Mouse (Mus musculus): ENCODE measurements around the gene Wwp2. TPM values are rescaled to one million over a fixed set of nuclear protein-coding genes. Genes with fewer than 3 reads are reported as not detected.

The Wwp2 gene
- polyA plus RNA-seq, 1 experiment from 2014 or later, result 44.8 TPM

- H3K4me3 ChIP-seq (ENCODE audit: low read length), result peak within 1 kb of the TSS; percentile 82
- under 1% methylated on average over 50 of the region's 50 CpGs for WGBS
- peak; percentile 100 for ATAC-seq (ENCODE audit: low FRiP score, low TSS enrichment)
- H3K27me3 ChIP-seq (ENCODE audit: insufficient read depth, low read length), result no peaks in the 10 kb centered on the region
- H3K9ac ChIP-seq (replicated peaks; ENCODE audit: low read length), result peak within 1 kb of the TSS; percentile 82
- H3K4me1 ChIP-seq (ENCODE audit: insufficient read depth, low read length), result peaks cover 13% of the 10 kb centered on the region
- peak within 1 kb of the TSS; percentile 69 for H3K4me2 ChIP-seq (replicated peaks; ENCODE audit: low read depth, low read length)
- H3K36me3 ChIP-seq (ENCODE audit: insufficient read depth, low read length), result peaks cover 23% of the 10 kb centered on the region
- no peaks in the 10 kb centered on the region for H3K9me3 ChIP-seq (ENCODE audit: low read length)
- H3K27ac ChIP-seq (ENCODE audit: low read length), result no peak within 1 kb of the TSS
Measured at GRCm38 (mm10) chr8:107424597-107425229, 11.5 kb upstream of the Wwp2 start, which contains the start of gene Nob1. Nob1 (minus strand) TSS chr8:107425051.

GRCm38 (mm10) chr8:107425230-107425597 is 11.0 kb upstream of the Wwp2 start:
- WGBS, result 47% methylated on average over 8 of the region's 8 CpGs
- peak overlapping the region; percentile 69 for H3K4me2 ChIP-seq (replicated peaks; ENCODE audit: low read depth, low read length)
- H3K9me3 ChIP-seq (ENCODE audit: low read length), result no peaks in the 10 kb centered on the region
- peaks cover 19% of the 10 kb centered on the region for H3K36me3 ChIP-seq (ENCODE audit: insufficient read depth, low read length)
- H3K9ac ChIP-seq (replicated peaks; ENCODE audit: low read length), result no peak overlapping the region
- peaks cover 13% of the 10 kb centered on the region for H3K4me1 ChIP-seq (ENCODE audit: insufficient read depth, low read length)
- peak overlapping the region; percentile 82 for H3K4me3 ChIP-seq (ENCODE audit: low read length)
- ATAC-seq (ENCODE audit: low FRiP score, low TSS enrichment), result no peak
- no peaks in the 10 kb centered on the region for H3K27me3 ChIP-seq (ENCODE audit: insufficient read depth, low read length)
- no peak overlapping the region for H3K27ac ChIP-seq (ENCODE audit: low read length)

GRCm38 (mm10) chr8:107430821-107431220 is 5.3 kb upstream of the Wwp2 start:
- H3K4me2 ChIP-seq (replicated peaks; ENCODE audit: low read depth, low read length), result no peak overlapping the region
- no peak overlapping the region for H3K27ac ChIP-seq (ENCODE audit: low read length)
- WGBS, result 65% methylated on average over 8 of the region's 8 CpGs
- H3K9ac ChIP-seq (replicated peaks; ENCODE audit: low read length), result no peak overlapping the region
- no peaks in the 10 kb centered on the region for H3K9me3 ChIP-seq (ENCODE audit: low read length)
- H3K27me3 ChIP-seq (ENCODE audit: insufficient read depth, low read length), result no peaks in the 10 kb centered on the region
- no peak for ATAC-seq (ENCODE audit: low FRiP score, low TSS enrichment)
- H3K4me1 ChIP-seq (ENCODE audit: insufficient read depth, low read length), result peaks cover 5% of the 10 kb centered on the region; the same call in 1 of the 2 replicates
- H3K36me3 ChIP-seq (ENCODE audit: insufficient read depth, low read length), result no peaks in the 10 kb centered on the region
- H3K4me3 ChIP-seq (ENCODE audit: low read length), result no peak overlapping the region

- H3K9ac ChIP-seq (replicated peaks; ENCODE audit: low read length), result peak overlapping the region; percentile 90
- H3K27me3 ChIP-seq (ENCODE audit: insufficient read depth, low read length), result no peaks in the 10 kb centered on the region
- H3K27ac ChIP-seq (ENCODE audit: low read length), result peak overlapping the region; percentile 91
- H3K9me3 ChIP-seq (ENCODE audit: low read length), result no peaks in the 10 kb centered on the region
- H3K36me3 ChIP-seq (ENCODE audit: insufficient read depth, low read length), result no peaks in the 10 kb centered on the region
- 0 out of 2 replicates have a peak, but pooled peaks have one; percentile 0 for ATAC-seq (ENCODE audit: low FRiP score, low TSS enrichment)
- H3K4me3 ChIP-seq (ENCODE audit: low read length), result peak overlapping the region; percentile 87
- peaks cover 18% of the 10 kb centered on the region; the same call in 1 of the 2 replicates for H3K4me1 ChIP-seq (ENCODE audit: insufficient read depth, low read length)
- H3K4me2 ChIP-seq (replicated peaks; ENCODE audit: low read depth, low read length), result peak overlapping the region; percentile 68
- 32% methylated on average over 11 of the region's 11 CpGs for WGBS
Measured at GRCm38 (mm10) chr8:107435421-107435961, 674 bp upstream of the Wwp2 start.

GRCm38 (mm10) chr8:107436841-107437421 is 766 bp downstream of the Wwp2 start:
- peaks cover 18% of the 10 kb centered on the region; the same call in 1 of the 2 replicates for H3K4me1 ChIP-seq (ENCODE audit: insufficient read depth, low read length)
- H3K9ac ChIP-seq (replicated peaks; ENCODE audit: low read length), result peak overlapping the region; percentile 90
- peak overlapping the region; percentile 91 for H3K27ac ChIP-seq (ENCODE audit: low read length)
- H3K9me3 ChIP-seq (ENCODE audit: low read length), result no peaks in the 10 kb centered on the region
- peak overlapping the region; percentile 68 for H3K4me2 ChIP-seq (replicated peaks; ENCODE audit: low read depth, low read length)
- no peaks in the 10 kb centered on the region for H3K36me3 ChIP-seq (ENCODE audit: insufficient read depth, low read length)
- no peaks in the 10 kb centered on the region for H3K27me3 ChIP-seq (ENCODE audit: insufficient read depth, low read length)
- WGBS, result 6% methylated on average over 16 of the region's 16 CpGs
- peak; percentile 17 for ATAC-seq (ENCODE audit: low FRiP score, low TSS enrichment)
- H3K4me3 ChIP-seq (ENCODE audit: low read length), result peak overlapping the region; percentile 87

GRCm38 (mm10) chr8:107437711-107438110 is 1.5 kb downstream of the Wwp2 start:
- H3K27ac ChIP-seq (ENCODE audit: low read length), result peak overlapping the region; percentile 40; the same call in 1 of the 2 replicates

GRCm38 (mm10) chr8:107439880-107440625 is 3.9 kb downstream of the Wwp2 start:
- H3K27ac ChIP-seq (ENCODE audit: low read length), result no peak overlapping the region
- no peak for ATAC-seq (ENCODE audit: low FRiP score, low TSS enrichment)
- H3K9ac ChIP-seq (replicated peaks; ENCODE audit: low read length), result no peak overlapping the region
- 88% methylated on average over 3 of the region's 3 CpGs for WGBS
- peaks cover 18% of the 10 kb centered on the region; the same call in 1 of the 2 replicates for H3K4me1 ChIP-seq (ENCODE audit: insufficient read depth, low read length)
- H3K36me3 ChIP-seq (ENCODE audit: insufficient read depth, low read length), result no peaks in the 10 kb centered on the region
- H3K4me3 ChIP-seq (ENCODE audit: low read length), result no peak overlapping the region
- no peaks in the 10 kb centered on the region for H3K27me3 ChIP-seq (ENCODE audit: insufficient read depth, low read length)
- H3K4me2 ChIP-seq (replicated peaks; ENCODE audit: low read depth, low read length), result no peak overlapping the region
- H3K9me3 ChIP-seq (ENCODE audit: low read length), result no peaks in the 10 kb centered on the region

More at GRCm38 (mm10) chr8:107437711-107438110, 1.5 kb downstream of the Wwp2 start:
- peak overlapping the region; percentile 68 for H3K4me2 ChIP-seq (replicated peaks; ENCODE audit: low read depth, low read length)
- no peak overlapping the region for H3K4me3 ChIP-seq (ENCODE audit: low read length)
- peaks cover 18% of the 10 kb centered on the region; the same call in 1 of the 2 replicates for H3K4me1 ChIP-seq (ENCODE audit: insufficient read depth, low read length)
- no peaks in the 10 kb centered on the region for H3K36me3 ChIP-seq (ENCODE audit: insufficient read depth, low read length)
- H3K9me3 ChIP-seq (ENCODE audit: low read length), result no peaks in the 10 kb centered on the region
- ATAC-seq (ENCODE audit: low FRiP score, low TSS enrichment), result no peak
- 51% methylated on average over 2 of the region's 2 CpGs for WGBS
- H3K9ac ChIP-seq (replicated peaks; ENCODE audit: low read length), result no peak overlapping the region
- no peaks in the 10 kb centered on the region for H3K27me3 ChIP-seq (ENCODE audit: insufficient read depth, low read length)

GRCm38 (mm10) chr8:107444626-107445025 is 8.5 kb downstream of the Wwp2 start:
- Histone ChIP-seq H3K4me1 (ENCODE audit: insufficient read depth, low read length) (peaks cover 6% of the 10 kb centered on the region; the same call in 1 of the 2 replicates), H3K36me3 (ENCODE audit: insufficient read depth, low read length) (no peaks in the 10 kb centered on the region), H3K27me3 (ENCODE audit: insufficient read depth, low read length) (no peaks in the 10 kb centered on the region), H3K9ac (replicated peaks; ENCODE audit: low read length) (no peak overlapping the region), H3K4me2 (replicated peaks; ENCODE audit: low read depth, low read length) (no peak overlapping the region), H3K4me3 (ENCODE audit: low read length) (no peak overlapping the region), H3K9me3 (ENCODE audit: low read length) (no peaks in the 10 kb centered on the region), H3K27ac (ENCODE audit: low read length) (no peak overlapping the region)
- WGBS, result 75% methylated on average over 3 of the region's 3 CpGs
- ATAC-seq (ENCODE audit: low FRiP score, low TSS enrichment), result no peak

GRCm38 (mm10) chr8:107447713-107448112 is 11.5 kb downstream of the Wwp2 start:
- Histone ChIP-seq H3K27me3 (ENCODE audit: insufficient read depth, low read length) (no peaks in the 10 kb centered on the region), H3K4me1 (ENCODE audit: insufficient read depth, low read length) (peaks cover 6% of the 10 kb centered on the region; the same call in 1 of the 2 replicates), H3K36me3 (ENCODE audit: insufficient read depth, low read length) (no peaks in the 10 kb centered on the region), H3K4me3 (ENCODE audit: low read length) (no peak overlapping the region), H3K9ac (replicated peaks; ENCODE audit: low read length) (no peak overlapping the region), H3K9me3 (ENCODE audit: low read length) (no peaks in the 10 kb centered on the region), H3K4me2 (replicated peaks; ENCODE audit: low read depth, low read length) (no peak overlapping the region), H3K27ac (ENCODE audit: low read length) (no peak overlapping the region)
- no peak for ATAC-seq (ENCODE audit: low FRiP score, low TSS enrichment)

Data from kidney, embryonic 16.5 days (tissue).